Mouse (Mus musculus) retina, embryonic 14.5 days (tissue): ENCODE results near the gene Fads3.
A peak's percentile ranks its signal among the peaks of the same experiment; 100 is the strongest.

Source experiments
- DNase-seq: peaks from one replicate; pipeline ENCODE4 v3.0.0-alpha.2; 2015; ENCODE audit warnings: low spot score

Fads3 gene

DNA sequence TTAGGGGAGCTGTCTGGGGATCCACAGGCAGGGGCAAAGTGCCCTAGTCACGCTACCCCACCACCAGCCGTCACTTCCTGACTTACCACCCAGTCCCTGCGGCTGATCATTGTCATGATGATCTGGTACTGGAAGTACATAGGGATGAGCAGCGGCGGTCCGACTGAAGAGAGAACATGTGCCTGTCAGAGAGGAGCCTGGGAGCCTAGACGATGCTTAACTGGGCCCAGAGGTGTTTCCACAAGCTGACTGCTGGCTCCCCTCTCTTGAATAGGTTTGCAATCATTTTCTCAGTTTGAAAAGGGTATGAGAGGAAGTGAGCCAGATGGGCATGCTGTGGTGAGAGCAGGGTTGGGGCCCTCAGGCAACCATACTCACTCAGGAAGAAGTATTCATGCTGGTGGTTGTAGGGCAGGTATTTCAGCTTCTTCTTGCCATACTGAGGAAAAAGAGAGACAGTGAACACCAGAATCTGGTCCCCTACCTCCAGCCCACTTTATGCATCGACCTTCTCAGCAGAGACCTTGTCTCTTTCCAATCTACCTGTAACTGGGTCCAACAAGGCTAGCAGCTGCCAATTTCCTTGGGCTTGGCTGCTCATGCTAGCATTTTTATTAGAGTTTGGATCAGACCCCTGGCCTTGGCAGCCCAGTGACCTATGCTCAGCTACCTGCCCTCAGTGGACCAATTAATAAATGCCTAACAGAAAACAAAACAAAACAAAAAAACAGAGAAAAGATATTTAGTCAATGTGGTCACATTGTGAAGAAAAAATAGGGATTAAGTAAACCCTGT is 29.0 kb downstream of the Fads3 start:
- no peak for DNase-seq

- DNase-seq, result no peak
Observed at GRCm38 (mm10) chr19:10071166-10071565, 29.8 kb downstream of the Fads3 start.

DNA sequence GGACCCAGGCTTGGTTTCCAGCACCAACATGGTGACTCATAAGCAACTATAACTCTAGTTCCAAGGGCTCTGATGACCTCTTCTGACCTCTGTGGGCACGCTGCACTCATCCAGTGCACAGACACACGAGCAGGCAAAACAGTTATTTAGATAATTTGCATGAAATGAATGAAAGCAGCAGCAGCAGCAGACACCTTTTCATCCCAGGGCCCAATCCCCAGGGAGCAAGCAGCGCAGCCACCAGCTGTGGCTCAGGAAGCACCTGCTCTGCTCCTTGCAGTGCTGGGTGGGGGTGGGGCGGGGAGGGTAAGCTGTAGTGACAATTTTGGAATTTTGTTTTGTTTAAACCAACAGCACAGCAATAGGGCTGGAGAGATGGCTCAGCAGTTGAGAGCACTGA is 30.5 kb downstream of the Fads3 start:
- no peak for DNase-seq

GRCm38 (mm10) chr19:10073145-10073544 is 31.8 kb downstream of the Fads3 start:
- DNase-seq, result no peak

DNA sequence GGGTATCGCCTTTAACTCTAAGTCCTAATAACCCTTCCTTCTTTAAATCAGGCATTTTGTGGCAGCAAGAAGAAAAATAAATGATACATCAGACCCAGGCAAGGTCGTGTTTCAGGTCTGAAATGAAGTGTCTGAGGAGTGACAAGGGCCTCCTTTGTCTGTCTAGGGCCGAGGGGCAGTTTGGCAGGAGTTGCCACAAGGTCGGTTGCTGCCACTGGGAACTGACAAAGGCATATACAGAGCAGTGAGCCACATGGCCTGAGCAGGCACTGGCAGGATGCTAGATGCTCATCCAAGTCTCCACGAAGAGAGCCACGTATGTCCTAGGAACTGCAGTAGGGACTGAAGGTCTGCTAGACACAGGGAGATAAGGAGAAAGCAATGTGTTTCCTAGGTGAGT is 37.0 kb downstream of the Fads3 start:
- no peak for DNase-seq

- DNase-seq, result no peak
Observed at GRCm38 (mm10) chr19:10080384-10080783, 39.0 kb downstream of the Fads3 start.

DNA sequence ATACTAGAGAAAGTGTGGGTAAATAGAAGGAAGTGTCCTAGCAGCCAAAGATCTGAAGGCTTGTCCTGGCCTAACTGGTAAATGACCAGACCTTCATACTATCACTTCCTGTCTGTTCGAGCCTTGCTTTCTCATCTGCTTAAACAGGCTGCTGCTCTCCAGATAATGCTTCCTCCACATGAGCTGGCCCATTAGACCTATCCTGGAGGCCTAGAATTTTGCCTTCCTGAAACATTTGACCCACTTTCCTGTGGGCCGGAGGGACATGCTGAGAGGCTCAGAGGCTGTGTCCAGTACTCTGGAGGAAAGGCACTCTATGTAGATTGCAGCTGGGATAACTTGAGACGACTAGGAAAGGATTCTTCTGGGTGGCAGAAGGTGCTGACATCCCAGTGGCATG is 40.7 kb downstream of the Fads3 start:
- DNase-seq, result no peak

DNA sequence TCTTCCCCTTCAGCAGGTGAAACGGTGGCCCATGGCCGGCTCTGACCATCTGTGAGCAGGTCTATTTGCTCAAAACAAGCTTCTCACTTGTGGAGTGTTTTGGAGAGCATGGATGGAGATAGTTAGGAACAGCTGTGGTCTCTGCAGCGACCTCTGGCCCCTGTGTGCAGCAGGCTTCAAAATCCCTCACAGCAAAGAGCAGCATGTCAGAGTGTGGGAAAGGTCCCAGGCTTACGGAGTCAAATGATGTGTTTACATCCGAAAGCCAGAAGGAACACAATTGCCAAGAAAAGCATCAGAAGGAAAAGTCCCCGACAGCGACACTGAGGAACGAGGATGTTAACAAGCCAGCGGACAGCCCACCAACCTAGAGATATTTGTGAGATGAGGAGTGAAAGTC is 44.1 kb downstream of the Fads3 start:
- DNase-seq, result no peak

GRCm38 (mm10) chr19:10086976-10087375 is 45.6 kb downstream of the Fads3 start:
- no peak for DNase-seq

DNA sequence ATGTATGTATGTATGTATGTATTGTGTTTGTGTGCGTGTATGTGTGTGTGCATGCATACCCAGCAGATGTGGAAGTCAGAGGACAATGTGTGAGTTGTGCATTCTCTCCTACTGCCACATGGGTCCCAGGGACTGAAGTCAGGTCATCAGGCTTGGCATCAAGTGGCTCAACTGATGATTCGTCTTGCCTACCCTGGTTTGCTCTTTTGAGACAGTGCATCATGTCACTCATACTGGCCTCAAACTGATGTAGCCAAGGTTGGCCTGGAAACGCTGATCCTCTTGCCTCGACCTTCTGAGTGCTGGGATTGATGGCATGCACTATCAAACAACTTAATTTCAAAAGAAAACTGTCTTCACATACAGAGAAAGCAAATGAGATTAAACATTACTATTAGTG is 52.5 kb downstream of the Fads3 start:
- no peak for DNase-seq

GRCm38 (mm10) chr19:10094695-10095094 is 53.3 kb downstream of the Fads3 start:
- DNase-seq, result no peak

GRCm38 (mm10) chr19:10096371-10096876 is 55.1 kb downstream of the Fads3 start:
- no peak for DNase-seq

DNA sequence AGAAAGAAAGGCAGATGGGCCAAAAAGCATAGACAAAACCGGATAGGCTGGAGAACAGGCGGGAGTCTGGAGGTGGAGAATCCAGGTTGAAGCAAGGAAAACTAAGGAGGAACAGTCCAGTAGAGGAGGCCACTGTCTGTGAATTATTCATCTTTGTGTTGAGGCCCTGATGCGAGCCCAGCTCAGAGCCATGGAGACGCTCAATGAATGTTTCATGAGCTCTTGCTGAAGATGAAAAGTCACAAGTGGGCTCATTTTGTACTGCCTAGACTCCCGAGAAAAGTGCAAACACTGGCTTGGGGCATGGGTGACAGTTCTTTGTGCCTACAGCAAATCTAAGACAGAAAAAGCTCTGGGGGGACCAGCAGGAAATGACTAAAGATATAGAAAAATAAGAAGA is 56.5 kb downstream of the Fads3 start:
- peak; percentile 32 for DNase-seq

DNA sequence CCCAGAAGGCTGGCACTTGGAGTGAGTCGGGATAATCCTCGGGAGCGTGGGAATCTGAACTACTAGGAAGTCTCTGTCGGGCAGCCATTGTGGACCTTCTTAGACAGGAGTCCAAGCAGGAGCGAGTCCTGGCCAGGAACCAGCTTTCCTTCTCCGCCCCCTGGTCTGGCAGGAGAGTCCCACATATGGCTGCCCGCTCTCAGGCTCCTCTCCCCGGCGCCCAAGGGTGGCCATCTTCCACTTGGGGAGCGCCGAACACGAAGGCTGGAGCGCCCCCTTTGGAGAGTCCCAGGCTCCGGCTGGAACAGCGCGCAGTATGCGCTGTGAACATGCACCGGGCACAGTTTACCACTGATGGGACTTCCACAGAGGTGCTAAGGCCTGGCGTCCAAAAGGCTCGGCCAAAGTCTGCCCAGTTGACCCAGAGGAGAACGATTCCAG is 59.3 kb downstream of the Fads3 start:
- peak; percentile 87 for DNase-seq

GRCm38 (mm10) chr19:10101341-10102053 is 60.1 kb downstream of the Fads3 start, which contains the start of gene Fads2:
Gene Fads2, minus strand, starts transcription at chr19:10101746.
- peak; percentile 95 for DNase-seq

- no peak for DNase-seq
Observed at GRCm38 (mm10) chr19:10102054-10102700, 60.8 kb downstream of the Fads3 start.

GRCm38 (mm10) chr19:10104234-10104633 is 62.9 kb downstream of the Fads3 start:
- no peak for DNase-seq

DNA sequence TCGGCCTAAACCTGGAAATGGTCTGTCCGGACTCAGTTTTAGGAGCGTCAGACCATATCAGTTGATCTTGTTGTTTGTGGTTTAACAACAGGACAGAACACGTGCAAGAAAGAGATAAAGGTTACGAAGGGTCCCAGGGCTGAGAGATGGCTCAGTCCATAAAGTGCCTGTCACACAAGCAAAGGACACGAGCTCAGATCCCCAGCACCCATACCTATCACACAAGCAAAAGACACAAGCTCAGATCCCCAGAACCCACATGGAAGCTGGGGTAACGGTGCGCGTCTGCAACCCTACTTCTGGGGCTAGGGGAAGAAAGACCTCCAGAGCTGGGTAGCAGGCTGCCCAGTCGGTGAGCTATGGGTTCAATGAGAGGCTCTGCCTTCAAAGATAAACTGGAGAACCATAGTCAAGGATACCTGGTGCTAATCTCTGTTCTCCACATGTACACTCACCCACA is 63.7 kb downstream of the Fads3 start:
- DNase-seq, result no peak

DNA sequence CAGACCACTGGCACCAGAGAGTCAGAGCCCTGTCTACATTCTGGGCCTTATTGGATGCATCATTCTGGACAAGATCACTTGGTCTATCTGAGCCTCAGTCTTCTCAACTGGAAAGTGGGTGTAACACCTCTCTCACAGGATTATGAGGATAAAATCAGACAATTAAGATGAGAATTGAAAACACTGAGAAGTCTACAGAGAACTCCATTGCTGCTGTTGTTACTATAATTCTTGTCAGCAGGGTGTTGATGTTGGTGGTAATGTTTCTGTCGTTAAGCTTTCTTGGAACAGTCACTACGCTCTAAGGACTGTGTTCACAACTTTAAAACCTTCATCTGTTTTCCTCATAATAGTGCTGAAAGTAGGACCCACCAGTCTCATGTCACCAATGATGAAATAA is 65.3 kb downstream of the Fads3 start:
- DNase-seq, result no peak

GRCm38 (mm10) chr19:10107051-10107611 is 65.8 kb downstream of the Fads3 start:
- DNase-seq, result no peak

- no peak for DNase-seq
Observed at GRCm38 (mm10) chr19:10108129-10108528, 66.8 kb downstream of the Fads3 start.

- no peak for DNase-seq
Observed at GRCm38 (mm10) chr19:10108666-10109065, 67.3 kb downstream of the Fads3 start.
